Mouse (Mus musculus): ENCODE measurements at regions not wholly inside any gene's neighbourhood (a gene's known extent, or its start where the extent isn't known, plus 50 kb on each side); places are given as distances from the start of the nearest gene placed in this dataset.
A peak's percentile ranks its signal among the peaks of the same experiment; 100 is the strongest.

DNA sequence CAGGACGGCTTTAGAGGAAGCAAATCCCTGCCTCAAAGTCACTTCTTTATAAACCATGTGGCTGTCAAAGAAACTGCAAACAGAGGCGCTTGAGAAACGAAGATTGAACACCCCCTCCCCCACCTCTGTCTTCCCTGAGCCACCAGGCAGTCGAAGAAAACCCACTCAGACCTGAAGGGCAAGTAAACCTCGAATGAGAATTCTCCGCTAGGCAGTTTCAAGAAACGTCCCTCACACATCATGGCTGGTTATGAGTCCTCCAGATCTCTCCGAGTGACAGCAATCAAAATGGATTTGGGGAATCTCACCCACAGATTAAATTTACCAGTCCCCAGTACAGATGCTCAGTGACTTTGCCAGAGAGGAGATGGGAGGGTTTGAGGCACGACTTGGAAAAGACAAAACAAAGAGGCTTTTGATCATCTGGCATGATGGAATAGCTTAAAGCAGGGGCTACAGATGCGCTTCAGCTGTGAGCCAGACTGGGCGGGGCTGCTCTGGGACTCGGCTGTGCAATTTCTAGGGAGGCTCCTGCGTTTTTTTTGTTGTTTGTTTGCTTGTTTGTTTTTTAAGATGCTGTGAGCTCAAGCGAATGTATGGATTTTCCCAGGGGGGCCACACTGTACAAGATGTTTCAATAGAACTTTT, 325.1 kb upstream of the Smim15 start:
- no peaks in the 10 kb centered on the region for H3K9me3 ChIP-seq (ENCODE audit: control insufficient read depth, low read length)
- H3K27ac ChIP-seq (ENCODE audit: low read depth, low read length) = no peak overlapping the region
- H3K36me3 ChIP-seq (ENCODE audit: control insufficient read depth, insufficient read depth, low read length) = no peaks in the 10 kb centered on the region
- H3K27me3 ChIP-seq (ENCODE audit: control insufficient read depth, insufficient read depth, low read length) = no peaks in the 10 kb centered on the region
- 44% methylated on average over 14 of the region's 14 CpGs for WGBS
- no peaks in the 10 kb centered on the region for H3K4me1 ChIP-seq (ENCODE audit: control insufficient read depth, insufficient read depth, low read length)
- no peak overlapping the region for H3K4me2 ChIP-seq (ENCODE audit: low read depth, low read length)
- no peak overlapping the region for H3K9ac ChIP-seq (replicated peaks; ENCODE audit: low read depth, low read length)
- no peak overlapping the region for H3K4me3 ChIP-seq (ENCODE audit: low read depth, low read length)
- ATAC-seq (ENCODE audit: low read depth) = no peak

DNA sequence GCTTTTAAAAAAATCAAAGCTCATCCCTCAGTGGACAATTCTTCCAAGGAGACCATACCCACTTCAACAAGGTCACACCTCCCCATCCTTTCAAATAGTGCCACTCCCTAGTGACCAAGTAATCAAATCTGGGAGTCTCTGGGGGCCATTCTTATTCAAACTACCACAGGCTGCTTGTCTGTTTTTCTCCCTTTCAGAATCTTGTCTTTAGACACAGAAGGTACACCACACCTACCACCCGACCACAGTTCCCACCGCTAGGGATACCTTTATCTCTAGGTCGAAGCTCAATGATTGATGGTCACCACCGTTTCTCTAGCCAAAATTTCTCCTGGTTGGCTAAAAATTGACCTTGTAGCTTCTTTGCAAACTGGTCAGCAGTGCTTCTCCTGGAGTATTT, 328.6 kb upstream of the Smim15 start:
- WGBS = 88% methylated on average over 4 of the region's 4 CpGs
- no peak for ATAC-seq (ENCODE audit: low read depth)
- Histone ChIP-seq H3K36me3 (ENCODE audit: control insufficient read depth, insufficient read depth, low read length) (no peaks in the 10 kb centered on the region), H3K4me3 (ENCODE audit: low read depth, low read length) (no peak overlapping the region), H3K4me1 (ENCODE audit: control insufficient read depth, insufficient read depth, low read length) (no peaks in the 10 kb centered on the region), H3K27ac (ENCODE audit: low read depth, low read length) (no peak overlapping the region), H3K4me2 (ENCODE audit: low read depth, low read length) (no peak overlapping the region), H3K9me3 (ENCODE audit: control insufficient read depth, low read length) (no peaks in the 10 kb centered on the region), H3K9ac (replicated peaks; ENCODE audit: low read depth, low read length) (no peak overlapping the region), H3K27me3 (ENCODE audit: control insufficient read depth, insufficient read depth, low read length) (no peaks in the 10 kb centered on the region)

DNA sequence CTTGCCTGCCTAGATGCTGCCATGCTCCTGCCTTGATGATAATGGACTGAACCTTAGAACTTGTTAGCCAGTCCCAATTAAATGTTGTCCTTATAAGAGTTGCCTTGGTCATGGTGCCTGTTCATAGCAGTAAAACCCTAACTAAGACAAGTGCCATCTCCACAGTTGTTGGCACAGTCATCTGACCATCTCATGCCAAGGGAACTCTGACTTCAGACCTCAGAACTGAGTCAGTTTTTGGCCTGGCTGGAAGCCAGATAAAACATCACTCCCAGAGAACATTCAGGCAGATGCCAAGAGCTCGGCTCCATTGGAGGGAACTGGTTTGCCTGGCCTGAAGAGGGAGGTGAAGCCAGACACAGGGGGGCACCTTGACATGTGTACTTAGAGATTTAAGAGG, 330.2 kb upstream of the Smim15 start:
- WGBS = 64% methylated on average over 1 of the region's 1 CpGs
- no peak for ATAC-seq (ENCODE audit: low read depth)

DNA sequence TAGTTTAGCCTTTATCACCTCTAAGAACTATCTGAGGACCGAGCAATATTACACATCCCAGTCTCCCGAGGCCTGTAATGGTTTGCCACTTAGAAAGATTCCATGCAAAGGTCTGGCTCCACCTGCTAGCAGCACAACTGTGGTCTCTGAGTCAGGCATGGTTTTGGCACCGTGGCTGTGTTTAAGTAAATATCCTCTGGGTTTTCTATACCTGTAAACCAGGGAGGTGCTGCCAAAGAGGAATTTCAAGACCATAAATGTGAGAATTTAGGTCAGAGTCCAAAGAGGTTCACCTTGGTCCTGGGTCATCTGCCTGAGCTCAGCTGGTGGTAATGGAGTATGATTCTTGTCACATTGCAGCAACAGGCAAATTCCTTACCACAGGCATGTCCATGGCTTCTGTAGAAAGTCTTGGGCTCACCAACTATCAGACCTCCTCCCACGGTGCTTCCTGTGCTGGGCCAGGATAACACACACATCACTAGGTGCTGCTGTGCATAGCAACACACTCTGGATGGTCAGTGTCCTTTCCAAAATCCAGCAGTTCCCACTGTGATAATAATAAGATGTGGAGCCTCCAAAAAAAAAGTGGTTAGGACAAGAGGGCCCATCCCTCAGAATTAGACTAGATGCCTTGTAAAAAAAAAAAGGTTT, 332.8 kb upstream of the Smim15 start:
- Histone ChIP-seq H3K9me3 (ENCODE audit: control insufficient read depth, low read length) (no peaks in the 10 kb centered on the region), H3K9ac (replicated peaks; ENCODE audit: low read depth, low read length) (no peak overlapping the region), H3K27me3 (ENCODE audit: control insufficient read depth, insufficient read depth, low read length) (no peaks in the 10 kb centered on the region), H3K4me1 (ENCODE audit: control insufficient read depth, insufficient read depth, low read length) (no peaks in the 10 kb centered on the region), H3K4me3 (ENCODE audit: low read depth, low read length) (no peak overlapping the region), H3K27ac (ENCODE audit: low read depth, low read length) (no peak overlapping the region), H3K36me3 (ENCODE audit: control insufficient read depth, insufficient read depth, low read length) (no peaks in the 10 kb centered on the region), H3K4me2 (ENCODE audit: low read depth, low read length) (no peak overlapping the region)
- 71% methylated on average over 4 of the region's 4 CpGs for WGBS
- ATAC-seq (ENCODE audit: low read depth) = no peak

More for the DNA sequence above, 330.2 kb upstream of the Smim15 start:
- Histone ChIP-seq H3K27me3 (ENCODE audit: control insufficient read depth, insufficient read depth, low read length) (no peaks in the 10 kb centered on the region), H3K4me2 (ENCODE audit: low read depth, low read length) (no peak overlapping the region), H3K27ac (ENCODE audit: low read depth, low read length) (no peak overlapping the region), H3K4me3 (ENCODE audit: low read depth, low read length) (no peak overlapping the region), H3K9me3 (ENCODE audit: control insufficient read depth, low read length) (no peaks in the 10 kb centered on the region), H3K9ac (replicated peaks; ENCODE audit: low read depth, low read length) (no peak overlapping the region), H3K36me3 (ENCODE audit: control insufficient read depth, insufficient read depth, low read length) (no peaks in the 10 kb centered on the region), H3K4me1 (ENCODE audit: control insufficient read depth, insufficient read depth, low read length) (no peaks in the 10 kb centered on the region)

DNA sequence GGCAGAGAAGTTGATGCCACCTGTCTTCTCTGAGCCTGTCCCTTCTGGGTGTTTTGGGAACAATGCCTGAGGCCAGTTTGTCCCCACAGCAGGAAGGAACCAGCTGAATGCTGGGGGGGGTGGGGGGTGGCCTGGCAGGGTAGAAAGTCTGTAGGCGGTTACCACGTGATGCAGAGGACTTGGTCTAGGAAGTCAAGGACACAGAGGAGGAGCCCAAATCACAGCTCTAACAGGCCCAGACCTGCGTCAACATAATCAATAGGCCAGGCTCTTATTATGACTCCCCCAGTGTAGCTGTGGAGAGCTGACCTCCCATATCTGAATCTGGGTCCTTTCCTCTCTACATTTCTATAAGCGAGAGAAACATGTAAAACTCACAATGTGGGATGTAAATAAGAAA, 333.9 kb upstream of the Smim15 start:
- Histone ChIP-seq H3K9ac (replicated peaks; ENCODE audit: low read depth, low read length) (no peak overlapping the region), H3K9me3 (ENCODE audit: control insufficient read depth, low read length) (no peaks in the 10 kb centered on the region), H3K27ac (ENCODE audit: low read depth, low read length) (no peak overlapping the region), H3K36me3 (ENCODE audit: control insufficient read depth, insufficient read depth, low read length) (no peaks in the 10 kb centered on the region), H3K27me3 (ENCODE audit: control insufficient read depth, insufficient read depth, low read length) (no peaks in the 10 kb centered on the region), H3K4me2 (ENCODE audit: low read depth, low read length) (no peak overlapping the region), H3K4me1 (ENCODE audit: control insufficient read depth, insufficient read depth, low read length) (no peaks in the 10 kb centered on the region), H3K4me3 (ENCODE audit: low read depth, low read length) (no peak overlapping the region)
- ATAC-seq (ENCODE audit: low read depth) = no peak
- 84% methylated on average over 4 of the region's 4 CpGs for WGBS

DNA sequence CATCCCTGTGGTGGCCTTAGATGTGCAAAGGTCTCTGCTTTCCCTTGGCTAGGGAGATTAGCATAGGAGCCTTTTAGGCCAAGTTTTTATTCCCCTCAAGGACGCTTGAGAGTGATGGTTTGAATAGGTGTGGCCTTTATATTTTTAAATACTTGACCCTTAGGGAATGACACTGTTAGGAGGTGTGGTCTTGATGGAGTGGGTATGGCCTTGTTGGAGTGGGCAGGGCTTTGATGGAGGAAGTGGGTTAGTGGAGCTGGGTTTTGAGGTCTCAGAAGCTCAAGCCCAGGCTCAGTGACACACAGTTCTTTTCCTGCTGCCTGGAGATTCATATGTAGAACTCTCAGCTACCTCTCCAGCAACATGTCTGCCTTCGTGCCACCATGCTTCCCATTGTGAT, 334.4 kb upstream of the Smim15 start:
- Histone ChIP-seq H3K9me3 (ENCODE audit: control insufficient read depth, low read length) (no peaks in the 10 kb centered on the region), H3K4me3 (ENCODE audit: low read depth, low read length) (no peak overlapping the region), H3K27me3 (ENCODE audit: control insufficient read depth, insufficient read depth, low read length) (no peaks in the 10 kb centered on the region), H3K4me1 (ENCODE audit: control insufficient read depth, insufficient read depth, low read length) (no peaks in the 10 kb centered on the region), H3K4me2 (ENCODE audit: low read depth, low read length) (no peak overlapping the region), H3K36me3 (ENCODE audit: control insufficient read depth, insufficient read depth, low read length) (no peaks in the 10 kb centered on the region), H3K27ac (ENCODE audit: low read depth, low read length) (no peak overlapping the region), H3K9ac (replicated peaks; ENCODE audit: low read depth, low read length) (no peak overlapping the region)
- WGBS = 64% methylated on average over 2 of the region's 2 CpGs
- no peak for ATAC-seq (ENCODE audit: low read depth)

DNA sequence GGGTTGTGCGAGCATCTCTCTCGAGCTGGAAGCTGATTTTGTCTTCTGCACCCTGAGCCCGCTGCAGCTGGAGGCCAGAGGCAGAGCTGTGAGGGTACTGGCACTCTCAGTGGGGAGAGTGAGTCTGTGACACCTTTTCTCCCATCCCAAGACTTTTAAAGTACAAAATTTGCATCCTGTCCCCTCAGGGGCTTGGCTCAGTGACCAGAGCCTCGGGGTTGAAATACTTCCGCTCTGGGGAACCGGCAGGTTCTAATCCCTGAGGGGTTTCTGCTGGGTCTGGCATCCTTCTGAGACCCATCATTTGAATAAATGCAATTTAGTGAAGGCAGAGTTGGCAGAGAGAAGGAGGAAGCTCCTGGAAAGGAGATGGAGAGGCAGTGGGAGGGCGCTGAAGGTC, 340.5 kb upstream of the Smim15 start:
- 58% methylated on average over 7 of the region's 7 CpGs for WGBS
- no peak overlapping the region for H3K9ac ChIP-seq (replicated peaks; ENCODE audit: low read depth, low read length)

DNA sequence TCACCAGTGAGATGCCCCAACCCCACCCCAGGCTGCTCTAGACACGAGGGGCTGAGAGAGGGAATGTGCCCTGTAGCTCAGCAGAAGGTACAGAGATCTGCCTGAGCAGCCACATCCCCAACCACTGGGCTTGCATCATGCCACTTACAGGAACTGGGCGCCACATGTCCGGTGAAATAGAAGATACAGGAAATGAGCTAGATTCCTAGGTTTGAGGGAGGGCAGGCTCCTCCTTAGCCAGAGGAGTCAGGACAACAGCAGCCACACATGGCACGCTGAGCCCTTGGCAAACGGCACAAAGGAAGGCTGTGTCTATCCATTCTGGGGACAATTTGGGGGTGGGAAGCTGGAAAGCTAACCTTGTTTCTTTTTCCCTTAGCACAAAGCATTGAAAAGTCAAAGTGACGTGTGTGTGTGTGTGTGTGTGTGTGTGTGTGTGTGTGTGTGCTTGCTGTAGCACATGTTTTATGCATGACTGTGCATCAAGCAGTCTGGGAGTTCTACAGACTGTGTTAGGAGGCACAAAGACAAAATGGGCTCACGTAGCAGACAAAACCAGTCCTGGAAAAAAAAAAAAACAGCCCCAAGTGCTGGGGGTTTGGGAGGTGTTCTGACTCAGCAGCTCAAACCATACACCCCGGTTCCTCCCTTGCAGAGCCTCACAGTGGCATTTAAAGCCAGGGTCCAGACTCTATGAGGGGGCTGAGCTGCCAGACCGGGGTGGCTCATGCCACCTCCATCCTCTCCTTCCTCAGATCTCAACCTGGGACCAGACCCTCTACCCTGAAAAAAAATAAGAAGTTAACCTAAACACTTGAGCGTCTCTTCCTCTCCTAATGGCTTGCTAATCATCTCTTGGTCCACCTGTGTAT, 343.7 kb upstream of the Smim15 start:
- no peak overlapping the region for H3K9ac ChIP-seq (replicated peaks; ENCODE audit: low read depth, low read length)
- H3K27ac ChIP-seq (ENCODE audit: low read depth, low read length) = no peak overlapping the region
- peak; percentile 82 for ATAC-seq (ENCODE audit: low read depth)
- H3K27me3 ChIP-seq (ENCODE audit: control insufficient read depth, insufficient read depth, low read length) = no peaks in the 10 kb centered on the region
- H3K4me1 ChIP-seq (ENCODE audit: control insufficient read depth, insufficient read depth, low read length) = 0 out of 2 replicates have a peak, but pooled peaks cover 6% of the 10 kb centered on the region
- H3K36me3 ChIP-seq (ENCODE audit: control insufficient read depth, insufficient read depth, low read length) = no peaks in the 10 kb centered on the region
- 37% methylated on average over 10 of the region's 10 CpGs for WGBS
- no peak overlapping the region for H3K4me2 ChIP-seq (ENCODE audit: low read depth, low read length)
- H3K4me3 ChIP-seq (ENCODE audit: low read depth, low read length) = no peak overlapping the region
- no peaks in the 10 kb centered on the region for H3K9me3 ChIP-seq (ENCODE audit: control insufficient read depth, low read length)

More for the DNA sequence above, 340.5 kb upstream of the Smim15 start:
- no peak for ATAC-seq (ENCODE audit: low read depth)
- no peak overlapping the region for H3K4me3 ChIP-seq (ENCODE audit: low read depth, low read length)
- no peaks in the 10 kb centered on the region for H3K27me3 ChIP-seq (ENCODE audit: control insufficient read depth, insufficient read depth, low read length)
- H3K9me3 ChIP-seq (ENCODE audit: control insufficient read depth, low read length) = no peaks in the 10 kb centered on the region
- H3K4me1 ChIP-seq (ENCODE audit: control insufficient read depth, insufficient read depth, low read length) = 0 out of 2 replicates have a peak, but pooled peaks cover 6% of the 10 kb centered on the region
- no peaks in the 10 kb centered on the region for H3K36me3 ChIP-seq (ENCODE audit: control insufficient read depth, insufficient read depth, low read length)
- no peak overlapping the region for H3K4me2 ChIP-seq (ENCODE audit: low read depth, low read length)
- no peak overlapping the region for H3K27ac ChIP-seq (ENCODE audit: low read depth, low read length)

DNA sequence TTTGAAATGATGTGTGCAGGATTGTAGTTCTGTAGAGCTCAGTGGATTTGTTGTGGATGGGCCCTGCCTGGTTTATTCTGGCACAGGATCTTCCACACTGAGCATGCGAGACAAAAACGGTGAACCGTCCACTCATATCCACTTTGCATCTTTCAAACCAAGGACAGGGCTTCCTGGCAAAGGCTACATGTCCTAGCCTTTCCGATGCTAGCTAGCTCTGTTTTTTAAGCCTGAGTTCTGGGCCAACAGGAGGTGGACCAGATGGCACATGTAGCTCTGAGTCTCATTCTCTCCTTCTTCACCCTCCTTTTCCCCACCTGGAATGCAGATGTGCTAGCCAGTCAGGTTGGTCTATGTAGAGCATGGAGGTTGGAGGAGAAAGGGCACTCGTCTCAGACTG, 345.0 kb upstream of the Smim15 start:
- 94% methylated on average over 5 of the region's 5 CpGs for WGBS
- H3K27ac ChIP-seq (ENCODE audit: low read depth, low read length) = no peak overlapping the region
- no peaks in the 10 kb centered on the region for H3K36me3 ChIP-seq (ENCODE audit: control insufficient read depth, insufficient read depth, low read length)
- H3K9ac ChIP-seq (replicated peaks; ENCODE audit: low read depth, low read length) = no peak overlapping the region
- 0 out of 2 replicates have a peak, but pooled peaks cover 6% of the 10 kb centered on the region for H3K4me1 ChIP-seq (ENCODE audit: control insufficient read depth, insufficient read depth, low read length)
- ATAC-seq (ENCODE audit: low read depth) = no peak
- H3K27me3 ChIP-seq (ENCODE audit: control insufficient read depth, insufficient read depth, low read length) = no peaks in the 10 kb centered on the region
- no peaks in the 10 kb centered on the region for H3K9me3 ChIP-seq (ENCODE audit: control insufficient read depth, low read length)
- no peak overlapping the region for H3K4me2 ChIP-seq (ENCODE audit: low read depth, low read length)
- no peak overlapping the region for H3K4me3 ChIP-seq (ENCODE audit: low read depth, low read length)

Measured in neural tube, embryonic 14.5 days (tissue).